Mouse (Mus musculus) limb, embryonic 14.5 days (tissue): Measurements from ENCODE around the gene Cnpy1. TPM values are rescaled to one million over a fixed set of nuclear protein-coding genes. Genes with fewer than 3 reads are reported as not detected.

Experiments used
- ATAC-seq: fragments of 200-750 bp; cut with Nextera tagmentation; 2 replicates; pipeline ENCODE4 v1.8.0; 2017; ENCODE audit warnings: low read depth, moderate number of reproducible peaks, moderate TSS enrichment; ENCODE audit not compliant: low FRiP score
- DNase-seq: peaks from one replicate; pipeline ENCODE4 v3.0.0-alpha.2; 2015; ENCODE audit warnings: low spot score
- H3K27ac ChIP-seq: fragments of 300-500 bp; sonication (generic); replicated peaks from 2 replicates; pipeline ENCODE4 v1.5.1; 2014; ENCODE audit warnings: low read depth, mild to moderate bottlenecking, low read length, moderate library complexity, mixed read lengths
- H3K27me3 ChIP-seq: fragments of 300-500 bp; sonication (generic); 2 replicates; pipeline ENCODE4 v1.6.1; 2014; ENCODE audit warnings: low read length, mixed read lengths; ENCODE audit not compliant: control insufficient read depth, insufficient read depth
- H3K36me3 ChIP-seq: fragments of 300-500 bp; sonication (generic); 2 replicates; pipeline ENCODE4 v1.6.1; 2014; ENCODE audit warnings: mild to moderate bottlenecking, low read length, moderate library complexity, mixed read lengths; ENCODE audit not compliant: control insufficient read depth, insufficient read depth
- H3K4me1 ChIP-seq: fragments of 300-500 bp; sonication (generic); 2 replicates; pipeline ENCODE4 v1.6.1; 2014; ENCODE audit warnings: antibody characterized with exemption, low read length, mixed read lengths; ENCODE audit not compliant: control insufficient read depth, insufficient read depth
- H3K4me2 ChIP-seq: fragments of 300-500 bp; sonication (generic); replicated peaks from 2 replicates; pipeline ENCODE4 v1.6.1; 2014; ENCODE audit warnings: low read depth, mild to moderate bottlenecking, low read length, moderate library complexity; ENCODE audit not compliant: severe bottlenecking
- H3K4me3 ChIP-seq: fragments of 300-500 bp; sonication (generic); replicated peaks from 2 replicates; pipeline ENCODE4 v1.5.1; 2014; ENCODE audit warnings: low read length
- H3K9ac ChIP-seq: fragments of 300-500 bp; sonication (generic); 2 replicates; pipeline ENCODE4 v1.6.1; 2014; ENCODE audit warnings: mild to moderate bottlenecking, low read depth, low read length, moderate library complexity; ENCODE audit not compliant: severe bottlenecking
- H3K9me3 ChIP-seq: fragments of 300-500 bp; sonication (generic); 2 replicates; pipeline ENCODE4 v1.6.1; 2016; ENCODE audit warnings: low read length; ENCODE audit not compliant: control insufficient read depth
- POLR2A ChIP-seq: fragments of 200-500 bp; IDR thresholded peaks from 2 replicates; pipeline ENCODE4 v1.8.0; 2012; ENCODE audit warnings: inconsistent platforms, mild to moderate bottlenecking, moderate library complexity, borderline replicate concordance; ENCODE audit not compliant: insufficient read depth, insufficient read length; ENCODE audit errors: extremely low read depth
- WGBS: fragments of 180-500 bp; shearing (Covaris S2); extraction: QIAGEN DNeasy Blood & Tissue Kit; methylation state at CpG from one replicate; pipeline ENCODE4 v1.1.7; 2014; 5-methylcytosine and 5-hydroxymethylcytosine counted together
- polyA plus RNA-seq, 2 experiments: library from polyadenylated mRNA; depleted of rRNA in 1 of 2; stranded (reverse) in 1 of 2; unstranded in 1 of 2; fragments of >200 nt; fragmentation: Nextera tagmentation in 1 of 2; extraction: Ambion mirVana in 1 of 2; gene quantifications; 2 replicates each; pipeline versions ENCODE4 v1.2.1 to v1.2.3; 2012 to 2014

Cnpy1 gene
- polyA plus RNA-seq, 2 experiments: 0.26 TPM; not detected in 1

DNA sequence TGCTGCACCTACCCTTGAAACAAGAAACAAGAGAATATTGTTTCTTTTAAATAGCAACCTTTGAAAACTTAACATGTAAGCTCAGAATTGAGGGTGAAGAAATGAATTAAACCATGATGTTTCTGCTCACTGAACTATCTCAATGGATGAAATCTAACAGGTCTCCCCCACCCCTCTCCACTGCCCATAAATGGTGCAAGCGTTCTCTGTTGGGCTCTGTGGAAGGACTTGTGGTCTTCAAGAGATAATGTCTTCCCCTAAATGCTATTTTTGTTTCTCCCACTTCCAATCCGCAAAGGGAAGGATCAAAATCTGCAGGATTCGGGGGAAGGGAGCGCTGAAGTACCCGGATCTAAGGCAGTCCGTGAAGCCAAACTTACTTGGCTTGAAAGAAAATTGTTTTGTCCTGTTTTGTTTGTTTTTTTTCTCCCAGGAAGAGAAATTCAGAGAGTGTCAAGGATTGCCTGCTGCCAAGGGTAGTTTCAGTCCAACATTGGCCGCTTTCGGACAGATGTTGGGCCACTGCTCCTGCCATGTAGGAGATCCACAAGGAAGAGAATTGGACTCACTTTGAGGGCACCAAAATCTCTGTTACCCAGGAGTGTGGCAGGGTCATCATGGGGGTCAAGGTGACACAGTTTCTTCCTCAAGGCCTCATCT lies 73.2 kb downstream of the Cnpy1 start:
- Histone ChIP-seq H3K4me1 (no peaks in the 10 kb centered on the region), H3K36me3 (no peaks in the 10 kb centered on the region), H3K4me2 (no peak overlapping the region), H3K9ac (no peak overlapping the region), H3K27ac (no peak overlapping the region), H3K27me3 (peaks cover 95% of the 10 kb centered on the region), H3K4me3 (no peak overlapping the region), H3K9me3 (no peaks in the 10 kb centered on the region)
- DNase-seq (no peak), ATAC-seq (no peak)
- no peak for TF ChIP-seq POLR2A
- 3% methylated on average over 8 of the region's 8 CpGs for WGBS

DNA sequence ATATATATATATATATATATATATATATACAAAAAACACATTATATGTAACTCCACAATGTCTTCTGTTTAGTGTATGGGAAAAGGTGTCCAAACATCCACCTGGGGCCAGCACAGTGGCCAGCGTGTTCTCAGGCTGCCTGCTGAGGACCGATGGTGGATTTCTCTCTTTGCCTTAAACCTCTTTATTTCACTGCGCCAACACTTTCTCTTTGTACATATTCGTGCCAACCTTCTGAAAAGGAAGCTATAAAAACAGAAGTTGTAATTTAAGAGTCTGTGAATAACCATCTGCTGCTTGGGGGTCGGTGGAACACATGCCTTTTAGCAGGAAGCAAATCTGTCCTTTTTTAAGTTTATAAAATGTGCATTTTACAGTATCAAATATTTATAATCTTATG lies 73.9 kb downstream of the Cnpy1 start:
- Histone ChIP-seq H3K4me1 (no peaks in the 10 kb centered on the region), H3K4me2 (no peak overlapping the region), H3K27me3 (peaks cover 95% of the 10 kb centered on the region), H3K4me3 (no peak overlapping the region), H3K9ac (no peak overlapping the region), H3K9me3 (no peaks in the 10 kb centered on the region), H3K36me3 (no peaks in the 10 kb centered on the region), H3K27ac (no peak overlapping the region)
- TF ChIP-seq POLR2A: no peak
- DNase-seq: no peak
- WGBS: 10% methylated on average over 5 of the region's 5 CpGs
- ATAC-seq: no peak

DNA sequence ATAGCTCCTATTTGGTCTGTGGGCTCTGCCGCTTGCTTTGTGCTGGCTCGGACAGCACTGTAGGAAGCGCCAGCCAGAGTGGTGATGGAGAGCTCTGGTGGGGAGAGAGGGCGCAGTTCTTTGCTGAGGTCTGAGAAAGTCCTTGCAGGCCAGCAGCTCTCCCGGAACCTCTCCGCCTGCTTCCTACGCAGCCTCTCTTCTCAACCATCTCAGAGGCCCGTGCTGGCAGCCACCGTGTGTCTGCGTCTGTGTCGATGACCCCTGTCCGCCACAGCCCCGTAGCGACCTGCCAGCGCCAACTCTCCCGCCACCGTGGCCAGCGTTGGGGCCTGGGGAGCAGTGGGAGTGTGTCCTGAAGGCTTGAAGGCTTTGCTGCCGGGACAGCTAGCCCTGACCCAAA lies 74.7 kb downstream of the Cnpy1 start:
- Histone ChIP-seq H3K36me3 (no peaks in the 10 kb centered on the region), H3K9me3 (no peaks in the 10 kb centered on the region), H3K4me1 (0 out of 2 replicates have a peak, but pooled peaks cover 5% of the 10 kb centered on the region), H3K9ac (no peak overlapping the region), H3K27ac (no peak overlapping the region), H3K27me3 (peaks cover 95% of the 10 kb centered on the region), H3K4me2 (no peak overlapping the region), H3K4me3 (no peak overlapping the region)
- WGBS: under 1% methylated on average over 19 of the region's 19 CpGs
- DNase-seq (no peak), ATAC-seq (no peak)
- TF ChIP-seq POLR2A: no peak

DNA sequence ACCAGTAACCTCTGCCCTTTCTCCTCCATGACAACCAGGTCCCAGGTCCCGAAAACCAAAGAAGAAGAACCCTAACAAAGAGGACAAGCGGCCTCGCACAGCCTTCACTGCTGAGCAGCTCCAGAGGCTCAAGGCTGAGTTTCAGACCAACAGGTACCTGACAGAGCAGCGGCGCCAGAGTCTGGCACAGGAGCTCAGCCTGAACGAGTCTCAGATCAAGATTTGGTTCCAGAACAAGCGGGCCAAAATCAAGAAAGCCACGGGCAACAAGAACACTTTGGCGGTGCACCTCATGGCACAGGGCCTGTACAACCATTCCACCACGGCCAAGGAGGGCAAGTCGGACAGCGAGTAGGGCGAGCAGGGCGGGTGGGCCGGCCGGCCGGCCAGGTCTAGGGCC lies 75.5 kb downstream of the Cnpy1 start:
- H3K4me3 ChIP-seq: no peak overlapping the region
- WGBS: under 1% methylated on average over 17 of the region's 17 CpGs
- H3K36me3 ChIP-seq: no peaks in the 10 kb centered on the region
- peaks cover 11% of the 10 kb centered on the region; the same call in 1 of the 2 replicates for H3K4me1 ChIP-seq
- H3K27ac ChIP-seq: no peak overlapping the region
- ATAC-seq: no peak
- no peaks in the 10 kb centered on the region for H3K9me3 ChIP-seq
- no peak for DNase-seq
- H3K27me3 ChIP-seq: peaks cover 93% of the 10 kb centered on the region
- TF ChIP-seq POLR2A: no peak
- H3K4me2 ChIP-seq: no peak overlapping the region
- H3K9ac ChIP-seq: no peak overlapping the region

DNA sequence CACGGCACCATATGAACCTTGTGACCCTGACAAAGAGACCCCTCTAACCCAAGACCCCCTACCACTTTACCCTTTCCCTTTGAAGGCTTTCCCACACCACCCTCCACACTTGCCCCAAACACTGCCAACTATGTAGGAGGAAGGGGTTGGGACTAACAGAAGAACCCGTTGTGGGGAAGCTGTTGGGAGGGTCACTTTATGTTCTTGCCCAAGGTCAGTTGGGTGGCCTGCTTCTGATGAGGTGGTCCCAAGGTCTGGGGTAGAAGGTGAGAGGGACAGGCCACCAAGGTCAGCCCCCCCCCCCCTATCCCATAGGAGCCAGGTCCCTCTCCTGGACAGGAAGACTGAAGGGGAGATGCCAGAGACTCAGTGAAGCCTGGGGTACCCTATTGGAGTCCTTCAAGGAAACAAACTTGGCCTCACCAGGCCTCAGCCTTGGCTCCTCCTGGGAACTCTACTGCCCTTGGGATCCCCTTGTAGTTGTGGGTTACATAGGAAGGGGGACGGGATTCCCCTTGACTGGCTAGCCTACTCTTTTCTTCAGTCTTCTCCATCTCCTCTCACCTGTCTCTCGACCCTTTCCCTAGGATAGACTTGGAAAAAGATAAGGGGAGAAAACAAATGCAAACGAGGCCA lies 76.3 kb downstream of the Cnpy1 start:
- 6% methylated on average over 5 of the region's 5 CpGs for WGBS
- DNase-seq (no peak), ATAC-seq (no peak)
- no peak overlapping the region for H3K27ac ChIP-seq
- no peak overlapping the region for H3K4me2 ChIP-seq
- H3K9me3 ChIP-seq: no peaks in the 10 kb centered on the region
- H3K4me3 ChIP-seq: no peak overlapping the region
- no peak overlapping the region for H3K9ac ChIP-seq
- TF ChIP-seq POLR2A: no peak
- no peaks in the 10 kb centered on the region for H3K36me3 ChIP-seq
- peaks cover 94% of the 10 kb centered on the region for H3K27me3 ChIP-seq
- peaks cover 11% of the 10 kb centered on the region; the same call in 1 of the 2 replicates for H3K4me1 ChIP-seq
